Mouse (Mus musculus) intestine, embryonic 16.5 days (tissue): ENCODE data around the gene 0610010F05Rik. TPM values are rescaled to one million over a fixed set of nuclear protein-coding genes. Genes with fewer than 3 reads are reported as not detected.

ENCODE experiments used
- ATAC-seq: fragments of 200-750 bp; cut with Nextera tagmentation; 2 replicates; pipeline ENCODE4 v1.8.0; 2017; ENCODE audit warnings: moderate TSS enrichment, moderate library complexity
- H3K27ac ChIP-seq: fragments of 300-500 bp; sonication (generic); 2 replicates; pipeline ENCODE4 v1.5.1; 2014; ENCODE audit warnings: mild to moderate bottlenecking, low read length
- H3K27me3 ChIP-seq: fragments of 300-500 bp; sonication (generic); replicated peaks from 2 replicates; pipeline ENCODE4 v1.6.1; 2014; ENCODE audit warnings: low read length, control low read depth, mixed read lengths; ENCODE audit not compliant: control insufficient read depth, insufficient read depth
- H3K36me3 ChIP-seq: fragments of 300-500 bp; sonication (generic); 2 replicates; pipeline ENCODE4 v1.6.1; 2014; ENCODE audit warnings: low read length, control low read depth; ENCODE audit not compliant: control insufficient read depth, insufficient read depth
- H3K4me1 ChIP-seq: fragments of 300-500 bp; sonication (generic); 2 replicates; pipeline ENCODE4 v1.6.1; 2014; ENCODE audit warnings: low read length, control low read depth, mixed read lengths; ENCODE audit not compliant: control insufficient read depth, insufficient read depth
- H3K4me2 ChIP-seq: fragments of 300-500 bp; sonication (generic); 2 replicates; pipeline ENCODE4 v1.6.1; 2014; ENCODE audit warnings: low read depth, low read length, control low read depth
- H3K4me3 ChIP-seq: fragments of 300-500 bp; sonication (generic); 2 replicates; pipeline ENCODE4 v1.5.1; 2014; ENCODE audit warnings: mild to moderate bottlenecking, low read length
- H3K9ac ChIP-seq: fragments of 300-500 bp; sonication (generic); 2 replicates; pipeline ENCODE4 v1.6.1; 2014; ENCODE audit warnings: low read depth, low read length
- H3K9me3 ChIP-seq: fragments of 300-500 bp; sonication (generic); 2 replicates; pipeline ENCODE4 v1.6.1; 2016; ENCODE audit warnings: low read length, control low read depth; ENCODE audit not compliant: control insufficient read depth
- WGBS: fragments of 180-500 bp; shearing (Covaris S2); extraction: QIAGEN DNeasy Blood & Tissue Kit; methylation state at CpG from one replicate; pipeline ENCODE4 v1.1.7; 2014; 5-methylcytosine and 5-hydroxymethylcytosine counted together
- polyA plus RNA-seq: library from polyadenylated mRNA; unstranded; fragments of >200 nt; fragmentation: Nextera tagmentation; extraction: Ambion mirVana; gene quantifications from 2 replicates; pipeline ENCODE4 v1.2.1, GENCODE M21; 2015

The 0610010F05Rik gene
- polyA plus RNA-seq, result 18.3 and 18.7 TPM in 2 replicates

DNA sequence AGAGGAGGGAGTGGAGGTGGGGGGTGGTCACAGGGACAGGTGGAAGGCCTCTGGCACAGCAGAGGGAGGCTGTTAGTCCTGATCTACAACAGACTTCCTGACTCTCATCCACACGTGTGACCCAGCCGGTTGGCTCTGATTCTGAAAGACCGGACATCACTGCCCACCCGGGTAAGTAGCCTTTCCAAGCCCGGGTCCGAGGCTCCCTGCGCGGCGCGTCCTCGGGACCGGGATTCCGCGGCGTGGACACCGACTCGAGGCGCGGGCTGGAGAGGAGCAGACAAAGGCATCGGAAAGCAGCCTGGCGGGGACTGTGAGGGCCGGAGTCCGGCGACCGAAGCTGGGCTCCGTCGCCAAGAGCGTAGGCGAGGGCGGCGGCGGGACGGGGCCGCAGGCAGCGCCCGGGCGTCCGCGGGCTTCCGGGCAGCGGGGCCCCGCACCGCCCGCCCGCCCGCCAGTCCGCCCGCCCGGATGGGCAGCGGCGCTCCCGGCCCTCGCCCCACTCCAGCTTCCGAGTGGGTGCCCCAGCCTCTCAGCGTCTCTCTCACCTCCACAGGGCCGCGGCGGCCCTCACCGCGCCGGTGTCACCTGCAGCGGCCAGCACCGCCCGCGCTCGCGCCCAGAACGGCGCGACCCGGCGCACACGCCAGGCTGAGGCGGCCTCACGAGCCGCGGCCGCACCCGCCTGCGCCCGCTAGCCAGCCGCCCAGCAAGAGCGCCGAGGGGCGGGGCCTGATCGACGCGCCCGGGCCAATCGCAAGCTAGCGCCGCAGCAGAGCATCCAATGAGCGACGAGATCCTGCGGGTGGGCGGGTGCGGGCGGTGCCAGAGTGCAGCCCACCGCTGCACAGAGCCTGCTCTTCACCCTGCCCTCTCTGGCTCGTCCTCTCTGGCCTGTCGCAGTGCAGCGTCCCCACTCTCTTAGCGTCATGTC lies at the start of gene 0610010F05Rik:
Gene 0610010F05Rik, minus strand, starts transcription at position 695 of the 934 bp plus-strand sequence.
- peaks cover 3% of the 10 kb centered on the region; the same call in 1 of the 2 replicates for H3K4me1 ChIP-seq
- ATAC-seq, result peak; percentile 100
- peak within 1 kb of the TSS; percentile 92 for H3K9ac ChIP-seq
- H3K27ac ChIP-seq, result peak within 1 kb of the TSS; percentile 77
- no peaks in the 10 kb centered on the region for H3K36me3 ChIP-seq
- under 1% methylated on average over 84 of the region's 103 CpGs for WGBS
- peak within 1 kb of the TSS; percentile 90 for H3K4me3 ChIP-seq
- H3K9me3 ChIP-seq, result no peaks in the 10 kb centered on the region
- peak within 1 kb of the TSS; percentile 83 for H3K4me2 ChIP-seq
- H3K27me3 ChIP-seq, result no peaks in the 10 kb centered on the region

DNA sequence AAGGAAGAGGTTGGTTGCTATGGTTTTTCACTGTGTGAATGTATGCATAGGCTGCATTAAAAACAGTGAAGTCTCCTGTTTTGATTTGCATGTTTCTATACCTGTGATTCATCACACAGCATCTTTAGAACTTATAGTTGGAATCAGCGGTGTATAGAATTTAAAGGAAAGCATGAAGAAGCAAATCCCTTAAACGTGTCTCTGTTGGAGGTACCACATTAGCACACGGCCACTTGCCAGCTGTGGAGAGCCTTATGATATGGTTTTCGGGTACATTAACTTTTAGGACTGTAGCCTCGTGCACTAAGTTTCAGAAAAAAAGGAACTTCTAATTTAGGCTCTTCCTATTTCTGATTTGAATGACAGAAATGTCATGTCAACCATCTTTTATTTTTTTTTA lies 49.1 kb upstream of the 0610010F05Rik start:
- Histone ChIP-seq H3K36me3 (peaks cover 5% of the 10 kb centered on the region; the same call in 1 of the 2 replicates), H3K27me3 (no peaks in the 10 kb centered on the region), H3K4me1 (no peaks in the 10 kb centered on the region), H3K9ac (no peak overlapping the region), H3K27ac (no peak overlapping the region), H3K4me2 (no peak overlapping the region), H3K9me3 (no peaks in the 10 kb centered on the region), H3K4me3 (no peak overlapping the region)
- WGBS, result 95% methylated on average over 5 of the region's 5 CpGs
- no peak for ATAC-seq

DNA sequence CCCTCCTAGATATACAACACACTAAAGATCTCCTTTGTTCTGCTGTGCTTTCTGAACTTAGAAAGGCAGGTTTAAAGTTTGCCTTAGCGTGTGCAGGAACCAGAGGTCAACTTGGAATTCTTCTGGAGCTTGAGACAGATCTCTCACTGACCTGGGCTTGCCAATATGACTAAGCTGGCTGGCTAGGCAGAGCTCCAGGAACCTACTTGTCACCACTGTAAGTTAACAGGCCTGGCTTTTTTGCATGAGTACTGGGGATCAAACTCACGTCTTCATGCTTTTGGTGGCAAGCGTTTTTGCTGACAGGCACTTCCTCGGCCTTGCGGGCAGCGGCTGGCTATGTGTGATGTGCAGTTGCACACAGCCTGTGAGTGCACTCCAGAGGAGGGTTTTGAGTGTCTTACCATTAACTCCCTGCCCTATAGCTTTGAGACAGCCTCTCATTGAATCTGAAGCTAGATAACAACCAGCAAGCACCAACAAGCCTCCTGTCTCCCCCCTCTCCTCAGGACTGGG lies 47.1 kb upstream of the 0610010F05Rik start:
- H3K9ac ChIP-seq, result no peak overlapping the region
- ATAC-seq, result no peak
- no peak overlapping the region for H3K4me3 ChIP-seq
- H3K36me3 ChIP-seq, result peaks cover 5% of the 10 kb centered on the region; the same call in 1 of the 2 replicates
- H3K4me1 ChIP-seq, result no peaks in the 10 kb centered on the region
- no peaks in the 10 kb centered on the region for H3K27me3 ChIP-seq
- H3K27ac ChIP-seq, result no peak overlapping the region
- H3K4me2 ChIP-seq, result no peak overlapping the region
- H3K9me3 ChIP-seq, result no peaks in the 10 kb centered on the region
- 90% methylated on average over 6 of the region's 6 CpGs for WGBS

DNA sequence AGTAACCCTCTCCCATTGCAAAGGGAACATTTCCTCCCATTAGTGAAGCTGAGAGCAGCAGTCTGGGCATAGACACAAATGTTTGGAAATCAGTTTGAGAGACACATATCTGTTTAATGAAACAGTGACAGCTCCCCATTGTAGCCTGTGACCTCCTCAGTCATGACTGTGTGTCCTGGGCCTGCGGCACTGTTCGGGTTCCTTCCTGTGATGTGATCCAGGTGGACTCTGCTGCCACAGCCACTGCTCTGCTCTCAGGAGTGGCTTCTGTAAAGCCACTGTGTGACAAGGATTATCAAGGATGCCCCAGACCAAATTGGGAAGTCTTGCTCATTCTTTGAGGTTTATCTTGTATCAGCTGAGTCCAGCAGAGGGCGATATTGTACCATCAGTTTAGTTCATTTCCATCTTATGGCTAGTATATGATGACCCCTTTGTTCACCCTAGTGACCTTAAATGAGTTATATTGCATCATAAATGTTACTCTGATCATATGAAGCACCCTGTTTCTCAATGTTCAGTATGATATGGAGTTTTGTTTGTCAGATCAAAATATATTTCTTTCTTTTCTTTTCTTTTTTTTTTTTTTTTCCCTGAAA lies 45.7 kb upstream of the 0610010F05Rik start:
- no peak overlapping the region for H3K4me3 ChIP-seq
- no peaks in the 10 kb centered on the region for H3K27me3 ChIP-seq
- no peaks in the 10 kb centered on the region for H3K4me1 ChIP-seq
- H3K9me3 ChIP-seq, result no peaks in the 10 kb centered on the region
- no peak overlapping the region for H3K4me2 ChIP-seq
- 0 out of 2 replicates have a peak, but pooled peaks have one; percentile 33 for ATAC-seq
- no peak overlapping the region for H3K9ac ChIP-seq
- H3K27ac ChIP-seq, result no peak overlapping the region
- H3K36me3 ChIP-seq, result peaks cover 5% of the 10 kb centered on the region; the same call in 1 of the 2 replicates
- 40% methylated on average over 3 of the region's 3 CpGs for WGBS

DNA sequence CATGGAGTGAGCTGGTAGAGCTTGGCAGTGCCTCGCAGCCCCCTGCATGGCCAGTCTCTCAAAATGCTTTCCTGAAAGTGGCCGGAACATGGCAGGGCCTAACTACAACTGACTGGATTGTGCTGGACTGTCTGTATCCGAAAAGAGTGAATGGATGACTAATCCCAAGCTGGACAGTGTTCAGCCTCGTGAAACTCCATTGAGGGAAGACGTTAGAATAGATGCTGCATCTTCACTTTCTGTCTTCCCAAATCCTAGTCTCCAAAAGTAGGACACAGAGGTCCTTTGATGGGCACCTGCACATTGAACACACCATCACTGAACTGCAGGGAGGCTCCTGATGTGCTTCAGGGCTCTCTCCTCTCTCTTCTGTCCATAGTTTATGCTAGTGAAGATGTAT lies 42.7 kb upstream of the 0610010F05Rik start:
- no peaks in the 10 kb centered on the region for H3K9me3 ChIP-seq
- 86% methylated on average over 5 of the region's 5 CpGs for WGBS
- no peak overlapping the region for H3K4me2 ChIP-seq
- no peak overlapping the region for H3K27ac ChIP-seq
- ATAC-seq, result no peak
- no peak overlapping the region for H3K4me3 ChIP-seq
- H3K36me3 ChIP-seq, result peaks cover 5% of the 10 kb centered on the region; the same call in 1 of the 2 replicates
- H3K27me3 ChIP-seq, result no peaks in the 10 kb centered on the region
- H3K4me1 ChIP-seq, result no peaks in the 10 kb centered on the region
- H3K9ac ChIP-seq, result no peak overlapping the region

DNA sequence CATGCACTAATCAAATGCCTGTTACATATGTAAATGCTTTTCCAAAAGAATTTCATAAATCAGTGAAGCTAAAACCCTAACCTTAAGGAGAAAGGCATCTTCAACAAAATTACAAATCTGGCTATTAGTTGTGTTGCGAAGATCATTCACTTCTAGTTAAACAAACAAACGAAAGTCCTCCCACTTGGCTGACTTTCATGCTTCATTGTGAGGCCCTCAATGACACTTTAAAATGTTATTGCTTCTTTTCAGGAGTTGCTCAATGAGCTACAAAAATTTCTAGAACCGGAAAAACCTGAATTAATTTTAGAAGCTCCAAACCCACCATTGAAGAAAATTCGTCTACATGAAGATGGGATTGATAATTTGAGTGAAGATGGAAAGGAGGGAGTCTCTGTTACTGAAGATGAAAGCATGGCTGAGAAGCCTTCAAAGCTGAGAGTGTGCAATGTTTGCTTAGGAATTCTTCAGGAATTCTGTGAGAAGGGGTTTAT lies 38.9 kb upstream of the 0610010F05Rik start:
- Histone ChIP-seq H3K9me3 (no peaks in the 10 kb centered on the region), H3K4me3 (no peak overlapping the region), H3K27ac (no peak overlapping the region), H3K36me3 (no peaks in the 10 kb centered on the region), H3K4me2 (no peak overlapping the region), H3K4me1 (no peaks in the 10 kb centered on the region), H3K27me3 (no peaks in the 10 kb centered on the region), H3K9ac (no peak overlapping the region)
- ATAC-seq, result no peak
- 65% methylated on average over 4 of the region's 4 CpGs for WGBS

DNA sequence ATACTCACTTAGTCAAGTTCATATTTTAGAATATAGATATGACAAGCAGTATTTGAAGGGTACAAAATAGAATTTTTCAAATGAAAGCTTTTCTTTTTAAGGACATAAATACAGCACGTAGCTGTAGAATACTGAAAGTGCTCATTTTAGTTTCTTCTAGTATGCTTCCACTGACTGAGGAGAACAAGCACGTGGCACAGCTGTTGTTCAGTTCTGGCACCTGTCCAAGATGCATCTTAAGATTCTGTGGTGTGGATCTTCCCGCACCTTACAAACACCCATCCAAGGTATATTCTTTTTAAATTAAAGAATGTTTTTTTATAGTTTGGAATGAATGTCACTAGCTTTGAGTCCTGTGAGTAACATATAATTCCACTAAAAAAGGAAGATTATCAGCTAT lies 33.7 kb upstream of the 0610010F05Rik start:
- Histone ChIP-seq H3K4me1 (peaks cover 5% of the 10 kb centered on the region; the same call in 1 of the 2 replicates), H3K36me3 (no peaks in the 10 kb centered on the region), H3K9ac (no peak overlapping the region), H3K4me3 (peak overlapping the region; percentile 79; the same call in 1 of the 2 replicates), H3K4me2 (peak overlapping the region; percentile 58), H3K27ac (no peak overlapping the region), H3K27me3 (no peaks in the 10 kb centered on the region), H3K9me3 (no peaks in the 10 kb centered on the region)
- WGBS, result 18% methylated on average over 3 of the region's 3 CpGs
- no peak for ATAC-seq

DNA sequence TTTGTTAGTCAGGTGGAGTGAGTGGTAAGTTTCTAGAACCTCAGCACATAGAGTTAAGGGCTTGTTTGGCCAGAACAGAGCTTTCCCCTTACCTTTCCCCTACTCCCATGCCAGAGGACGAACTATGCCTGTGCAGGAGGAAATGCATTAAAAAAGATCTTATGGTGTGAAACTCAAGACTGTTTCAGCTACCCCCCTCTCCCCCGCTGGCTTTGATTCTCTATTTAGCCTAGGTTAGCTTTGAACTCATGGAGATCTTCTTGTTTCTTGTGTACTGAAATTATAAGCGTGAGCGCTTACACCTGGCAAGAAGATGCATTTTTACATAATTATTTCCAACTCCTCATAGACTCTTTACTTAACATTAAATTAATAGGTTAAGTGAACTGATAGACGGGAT lies 33.1 kb upstream of the 0610010F05Rik start:
- Histone ChIP-seq H3K36me3 (no peaks in the 10 kb centered on the region), H3K9ac (peak overlapping the region; percentile 90), H3K4me1 (peaks cover 5% of the 10 kb centered on the region; the same call in 1 of the 2 replicates), H3K4me3 (peak overlapping the region; percentile 79), H3K27me3 (no peaks in the 10 kb centered on the region), H3K9me3 (no peaks in the 10 kb centered on the region), H3K27ac (peak overlapping the region; percentile 99), H3K4me2 (peak overlapping the region; percentile 58)
- no peak; the same call in 1 of the 2 replicates for ATAC-seq
- WGBS, result 4% methylated on average over 5 of the region's 5 CpGs
